Mouse (Mus musculus) embryonic fibroblast, embryonic 13.5 days (primary cell): ENCODE measurements around the gene Col6a6.

Experiments used
- CTCF ChIP-seq: IDR thresholded peaks from 2 replicates; pipeline ENCODE4 v1.5.1; 2011; ENCODE audit warnings: mild to moderate bottlenecking, control low read depth, low read length, moderate library complexity, borderline replicate concordance; ENCODE audit not compliant: insufficient read depth
- POLR2A ChIP-seq: IDR thresholded peaks from 2 replicates; pipeline ENCODE4 v1.6.1; 2011; ENCODE audit warnings: low read depth, mild to moderate bottlenecking, control low read depth, low read length, moderate library complexity

- TF ChIP-seq CTCF (no peak), POLR2A (no peak)
Observed at GRCm38 (mm10) chr9:105834799-105835198, 6.8 kb upstream of the Col6a6 start.
